Mouse (Mus musculus) natural killer cell, adult 2 months (primary cell): ENCODE data around the gene Trim66.

Source experiments
- DNase-seq, 2 experiments: peaks; one replicate each; pipeline ENCODE4 v3.0.0; 2022; ENCODE audit warnings: low spot score in 2 of 2

The Trim66 gene

GRCm38 (mm10) chr7:109454856-109455255 is 53.1 kb downstream of the Trim66 start:
- DNase-seq: no peak

- no peak for DNase-seq
Measured at GRCm38 (mm10) chr7:109448060-109448459, 59.9 kb downstream of the Trim66 start.

- no peak for DNase-seq
Measured at GRCm38 (mm10) chr7:109445012-109445411, 62.9 kb downstream of the Trim66 start.

- no peak for DNase-seq
Measured at GRCm38 (mm10) chr7:109442739-109443138, 65.2 kb downstream of the Trim66 start.

DNA sequence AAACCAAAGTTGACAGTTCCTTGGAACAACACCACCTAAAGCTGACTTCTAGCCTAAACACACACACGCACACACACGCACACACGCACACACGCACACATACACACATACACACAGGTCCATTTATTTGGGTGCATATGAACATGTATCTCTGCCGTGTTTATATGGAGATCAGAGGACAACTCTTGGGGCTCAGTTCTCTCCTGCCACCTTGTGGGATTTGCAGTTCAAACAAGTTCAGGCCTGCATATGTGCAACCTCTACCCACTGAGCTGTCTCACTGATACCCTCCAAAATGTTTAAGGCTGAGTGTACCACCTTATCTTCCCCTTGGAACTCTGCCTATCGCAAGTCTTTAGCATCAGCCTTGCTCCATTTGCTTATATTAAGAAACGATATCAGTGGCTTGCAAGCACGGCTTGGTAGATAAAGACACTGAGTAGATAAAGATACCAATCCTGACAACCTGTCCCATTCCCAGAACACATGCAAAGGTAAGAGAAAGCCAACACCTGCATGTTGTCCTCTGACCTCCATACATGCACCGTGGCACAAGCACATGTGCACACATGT is 67.2 kb downstream of the Trim66 start:
- DNase-seq: no peak

DNA sequence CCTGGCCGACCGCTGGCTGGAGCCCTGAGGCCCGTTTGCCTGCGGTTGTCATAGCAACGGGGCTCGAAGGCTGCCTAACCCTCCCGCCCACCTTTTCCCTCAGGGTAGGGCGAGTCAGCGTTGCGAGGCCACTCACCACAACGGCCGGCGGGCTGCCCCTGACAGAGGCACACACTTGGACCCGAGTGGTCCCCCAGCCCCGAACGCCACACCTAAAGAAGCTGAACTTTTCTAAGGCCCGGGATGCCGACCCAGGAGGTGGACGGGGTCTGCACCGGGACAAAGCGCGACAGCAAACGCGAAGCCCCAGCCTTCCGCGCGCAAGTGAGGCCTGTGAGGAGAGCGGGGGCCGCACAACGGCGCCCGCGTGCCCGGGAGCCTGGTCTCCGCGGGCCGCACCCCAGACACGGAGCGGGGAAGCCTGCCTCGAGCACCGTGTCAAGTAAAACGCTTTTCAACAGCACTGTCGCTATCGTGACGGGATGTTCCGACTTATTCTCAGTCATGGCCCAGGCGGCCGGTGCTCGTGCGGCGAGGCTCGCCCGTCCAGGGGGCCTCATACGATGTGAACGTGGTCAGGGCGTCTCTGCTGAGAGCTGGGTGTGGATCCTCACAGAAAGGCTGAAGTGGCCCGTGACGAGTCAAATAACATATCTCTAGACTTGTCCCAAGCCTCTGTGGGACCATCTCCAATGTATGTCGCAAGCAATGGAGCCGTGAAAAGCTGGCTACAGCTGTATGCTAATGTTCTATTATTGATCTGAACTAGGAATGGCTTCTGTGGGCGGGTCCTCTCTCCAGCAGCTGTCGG is 68.9 kb downstream of the Trim66 start, which contains the start of gene Stk33:
Stk33 (minus strand) TSS at position 301 of the 811 bp plus-strand sequence.
- no peak for DNase-seq

GRCm38 (mm10) chr7:109424422-109425159 is 83.3 kb downstream of the Trim66 start:
- no peak for DNase-seq

GRCm38 (mm10) chr7:109422803-109423202 is 85.1 kb downstream of the Trim66 start:
- no peak for DNase-seq

GRCm38 (mm10) chr7:109405491-109405890 is 102.4 kb downstream of the Trim66 start:
- DNase-seq: no peak

- no peak for DNase-seq
Measured at GRCm38 (mm10) chr7:109399299-109399698, 108.6 kb downstream of the Trim66 start.
